Mouse (Mus musculus) adrenal gland, postnatal 14 days (tissue): ENCODE data around the gene Ttc7b. TPM values are rescaled to one million over a fixed set of nuclear protein-coding genes. Genes with fewer than 3 reads are reported as not detected.

Experiments used
- DNase-seq: peaks from one replicate; pipeline ENCODE4 v3.0.0; 2021; ENCODE audit warnings: mixed read lengths
- long read RNA-seq, 2 experiments: library from polyadenylated mRNA; stranded (forward); transcript quantifications; one replicate each; pipeline ENCODE4 v2.0.0; 2021
- total RNA-seq: library from RNA; stranded (reverse); gene quantifications from 2 replicates; pipeline ENCODE4 v1.2.3, GENCODE M21; 2021

Ttc7b gene
- total RNA-seq = 72.5 and 74.6 TPM in 2 replicates
- long read RNA-seq, experiment 1, transcript Ttc7b-201 (20 exons, 3,446 nt) = major isoform, 41 of 65 reads
- long read RNA-seq, experiment 1, partial matches to known transcripts = 16 of 65 reads
- long read RNA-seq, experiment 1, other reads (novel, unspliced or antisense) = 8 of 65 reads
- long read RNA-seq, experiment 2, transcript Ttc7b-201 (20 exons, 3,446 nt) = major isoform, 35 of 52 reads
- long read RNA-seq, experiment 2, partial matches to known transcripts = 9 of 52 reads
- long read RNA-seq, experiment 2, other reads (novel, unspliced or antisense) = 8 of 52 reads

DNA sequence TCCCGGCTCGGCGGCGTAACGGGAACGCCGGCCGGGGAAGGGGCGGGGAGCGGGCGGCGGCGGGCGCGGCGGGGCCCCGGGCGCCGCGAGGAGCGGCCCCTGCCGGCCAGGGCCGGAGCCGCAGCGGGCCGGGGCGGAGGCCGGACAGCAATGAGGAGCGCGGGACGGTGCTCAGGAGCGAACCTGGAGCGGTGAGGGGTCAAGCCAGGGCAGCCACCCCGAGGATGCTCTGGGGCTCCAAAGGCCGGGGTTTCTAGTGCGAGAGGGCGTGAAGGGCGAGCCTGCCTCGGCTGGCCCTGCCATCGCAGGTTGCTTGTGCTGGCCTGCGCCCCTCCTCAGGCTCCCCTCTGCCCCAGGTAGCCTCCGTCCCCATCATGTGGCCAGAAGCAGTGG lies at the start of gene Ttc7b:
Gene Ttc7b (minus strand): TSS at position 33 of the 393 bp plus-strand sequence.
- peak; percentile 81 for DNase-seq

DNA sequence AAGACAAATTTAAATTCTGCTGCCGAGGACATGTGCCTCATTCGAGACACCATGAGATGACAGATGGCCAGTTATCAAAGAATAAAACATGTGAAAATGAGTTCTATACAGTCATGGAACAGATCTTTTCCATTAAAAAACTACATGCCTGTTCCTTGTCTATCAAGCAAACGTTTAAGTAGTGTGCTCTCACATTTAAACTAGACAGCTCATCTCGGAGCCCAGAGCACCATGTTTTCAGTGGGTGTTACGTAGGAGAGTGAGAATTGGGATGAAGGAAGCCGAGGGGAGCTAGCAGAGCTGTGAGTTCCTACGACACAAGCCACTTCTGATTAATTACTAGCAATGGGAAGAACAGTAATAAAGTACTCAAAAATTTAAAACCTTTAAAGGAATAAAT lies 48.2 kb upstream of the Ttc7b start:
- DNase-seq = no peak

DNA sequence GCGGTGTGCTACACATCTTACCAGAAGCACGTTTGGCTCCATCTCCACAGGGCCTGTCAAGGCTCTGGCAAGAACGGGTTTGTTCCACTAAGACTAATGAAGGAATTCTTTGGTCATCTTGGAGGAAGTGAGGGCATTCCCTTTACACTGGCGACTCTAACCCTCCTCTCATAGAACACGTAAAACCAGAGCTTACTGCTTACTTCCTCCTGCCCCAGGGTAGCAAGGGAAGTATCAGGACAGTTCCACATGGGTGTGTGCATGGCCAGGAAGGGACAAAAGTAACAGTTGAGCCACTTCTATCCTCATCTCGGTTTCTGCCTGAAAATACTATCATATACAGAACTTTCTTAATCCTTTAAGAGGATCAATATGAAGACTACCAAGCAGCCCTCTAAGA lies 47.5 kb upstream of the Ttc7b start:
- DNase-seq = no peak

DNA sequence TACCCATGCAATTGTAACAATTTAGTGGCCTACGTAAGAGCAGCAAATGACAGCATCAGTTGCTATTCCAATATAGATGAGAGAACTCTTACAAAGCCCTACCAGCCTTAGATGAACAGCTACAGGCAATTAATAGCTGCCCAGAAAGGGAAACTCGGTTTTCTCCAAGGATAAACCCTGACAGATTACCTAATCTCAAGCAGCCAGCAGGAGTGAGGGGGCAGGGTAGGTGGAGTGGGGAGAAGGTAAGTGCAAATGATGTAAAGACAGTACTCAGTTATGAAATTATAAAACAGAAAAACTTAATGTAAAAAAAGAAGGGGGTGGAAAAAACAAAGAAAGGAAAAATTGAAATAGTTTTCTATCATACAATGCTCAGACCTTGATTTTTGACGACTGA lies 47.0 kb upstream of the Ttc7b start:
- no peak for DNase-seq

DNA sequence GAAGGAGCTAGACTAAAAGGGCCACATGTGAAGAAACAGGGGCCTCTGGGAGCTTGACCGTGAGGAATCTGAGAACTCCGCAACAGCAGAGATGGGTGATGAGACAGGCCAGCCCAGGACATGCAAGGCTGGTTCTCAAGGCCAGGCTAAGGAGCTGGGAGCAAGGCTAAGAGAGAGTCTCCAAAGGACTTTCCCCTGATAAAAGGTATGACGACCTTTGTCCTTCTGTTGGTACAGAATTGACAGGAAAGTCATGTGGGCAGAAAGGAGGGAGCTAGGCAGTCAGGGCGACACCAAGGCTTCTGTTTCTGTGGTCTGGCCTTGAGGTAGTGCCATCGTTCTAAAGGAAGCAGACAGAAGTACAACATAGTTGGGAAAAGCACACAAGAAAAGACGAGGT lies 33.0 kb upstream of the Ttc7b start:
- DNase-seq = no peak

DNA sequence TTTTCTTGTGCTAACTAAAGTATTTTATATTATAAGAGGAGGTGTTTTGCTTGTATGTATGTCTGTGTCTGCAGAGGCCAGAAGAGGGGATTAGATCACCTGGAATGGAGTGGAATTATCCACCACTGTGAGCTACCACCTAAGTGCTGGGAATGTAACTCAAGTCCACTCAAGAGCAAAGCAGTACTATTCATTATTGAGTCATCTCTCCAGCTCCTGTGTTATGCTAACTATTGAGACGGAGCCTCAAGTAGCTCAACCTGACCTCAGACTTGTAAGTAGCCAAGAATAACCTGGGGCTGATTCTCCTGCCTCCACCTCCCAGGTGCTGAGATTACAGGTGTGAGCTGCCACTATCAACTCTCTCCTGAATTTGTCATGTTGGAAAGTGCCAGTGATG lies 31.3 kb upstream of the Ttc7b start:
- no peak for DNase-seq

DNA sequence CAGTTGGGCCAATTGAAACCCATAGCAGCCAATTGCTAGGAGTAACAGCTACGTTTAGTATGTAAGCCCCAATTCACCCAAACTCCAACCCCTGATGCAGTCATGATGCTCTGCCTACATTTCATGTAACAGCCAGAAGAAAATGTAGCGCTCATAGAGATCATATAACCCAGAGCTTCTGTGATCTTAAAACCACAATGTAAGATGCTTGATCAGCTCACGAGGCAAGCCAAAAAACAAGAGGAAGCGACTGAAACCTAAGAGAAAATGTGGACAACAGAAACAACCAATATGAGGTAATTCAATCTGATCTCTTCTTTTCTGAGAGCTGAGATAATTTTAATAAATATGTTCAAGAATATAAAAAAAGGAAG lies 23.6 kb upstream of the Ttc7b start:
- DNase-seq = no peak

DNA sequence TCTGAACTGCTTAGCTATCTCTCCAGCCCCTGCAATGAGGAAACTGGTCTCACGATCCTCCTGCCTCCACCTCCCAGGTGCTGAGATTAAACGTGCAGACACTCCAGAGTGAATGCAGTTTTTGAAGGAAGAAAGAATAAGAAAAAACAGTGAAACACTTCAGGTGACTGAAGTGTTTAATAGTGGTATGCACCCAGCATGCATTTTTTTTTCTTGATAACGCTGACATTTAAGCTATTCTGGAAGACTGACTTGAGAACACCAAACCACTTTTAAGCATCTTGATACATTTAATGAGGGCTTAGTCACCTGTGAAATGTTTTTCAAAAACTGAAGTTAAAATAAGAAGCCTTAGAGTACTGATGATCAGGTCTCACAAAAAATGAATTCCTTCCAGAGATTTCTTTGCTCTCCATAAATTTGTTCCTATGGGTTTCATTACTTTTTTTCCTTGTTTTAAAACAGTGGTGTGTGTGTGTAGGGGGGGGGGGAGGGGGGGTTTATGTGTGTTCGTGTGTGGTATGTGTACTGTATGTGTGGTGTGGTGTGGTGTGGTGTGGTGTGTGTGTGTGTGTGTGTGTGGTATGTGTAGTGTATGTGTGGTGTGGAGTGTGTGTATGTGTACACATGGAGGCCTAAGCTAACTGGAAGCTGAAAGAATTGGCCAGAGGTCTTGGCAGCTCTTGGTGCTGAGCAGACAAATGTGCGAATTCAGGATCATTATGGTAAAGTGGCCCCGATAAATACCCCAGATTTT lies 23.0 kb upstream of the Ttc7b start:
- DNase-seq = no peak

DNA sequence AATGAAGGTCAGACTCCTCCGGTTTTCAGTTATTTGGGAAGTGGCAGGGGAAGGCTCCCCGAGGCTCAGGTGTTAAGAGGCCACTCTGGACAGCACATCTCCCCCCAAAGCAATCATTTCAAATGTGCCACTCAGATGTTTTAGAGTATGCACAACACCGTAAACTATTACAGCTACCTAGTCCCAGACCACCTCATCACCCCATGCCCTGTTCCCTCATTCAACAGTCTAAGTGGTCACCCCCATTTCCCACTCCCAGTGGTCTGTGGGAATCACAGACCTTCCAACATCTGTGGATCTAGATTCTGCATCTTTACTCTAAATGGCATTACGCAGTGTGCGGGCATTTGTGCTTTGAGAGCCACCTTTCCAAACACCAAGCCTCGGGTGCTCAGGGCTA lies 21.9 kb upstream of the Ttc7b start:
- DNase-seq = no peak

DNA sequence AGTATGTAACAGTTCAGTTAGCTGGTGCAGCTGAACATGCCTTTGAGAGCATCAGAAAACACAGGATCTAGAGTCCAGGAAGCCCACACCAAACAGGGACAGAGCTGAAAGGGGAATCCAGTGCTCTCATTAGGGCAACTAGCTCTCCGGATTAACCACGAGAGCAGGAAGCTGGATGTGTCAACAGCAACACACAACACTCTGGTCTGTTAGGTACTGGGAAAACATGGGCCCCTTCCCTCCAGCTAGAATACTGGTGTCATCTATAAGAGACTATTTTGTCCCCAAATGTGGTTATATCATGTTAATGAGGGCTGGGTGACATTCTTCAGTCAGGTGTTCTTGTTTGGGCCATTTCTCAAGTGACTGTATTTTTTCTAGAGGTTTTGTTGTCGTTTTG lies 21.4 kb upstream of the Ttc7b start:
- DNase-seq = no peak

DNA sequence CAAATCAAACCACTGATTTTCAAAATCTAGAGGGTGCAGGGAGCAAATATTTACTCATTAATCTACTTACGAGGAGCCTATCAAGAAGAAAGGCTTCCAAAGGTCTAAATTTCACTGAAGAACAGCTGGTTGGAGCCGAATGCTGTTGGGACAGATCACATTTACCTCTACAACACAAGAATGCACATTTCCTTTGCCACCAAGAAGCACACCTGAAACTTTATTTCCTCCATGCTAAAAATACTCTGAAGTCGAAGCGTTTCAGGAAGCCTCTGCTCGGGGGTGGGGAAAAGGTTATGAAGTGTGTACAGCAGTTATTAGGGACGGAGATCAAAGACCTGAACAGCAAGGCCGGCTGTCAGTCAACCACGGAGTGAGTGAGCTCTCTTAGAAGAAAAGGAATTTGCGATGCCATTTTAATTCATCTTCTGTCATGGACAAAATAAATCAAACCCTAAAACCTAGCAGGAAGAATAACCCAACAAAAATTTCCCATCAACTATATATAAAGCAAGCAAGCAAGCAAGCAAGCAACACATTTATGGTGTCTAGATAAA lies 18.6 kb upstream of the Ttc7b start:
- DNase-seq = no peak

DNA sequence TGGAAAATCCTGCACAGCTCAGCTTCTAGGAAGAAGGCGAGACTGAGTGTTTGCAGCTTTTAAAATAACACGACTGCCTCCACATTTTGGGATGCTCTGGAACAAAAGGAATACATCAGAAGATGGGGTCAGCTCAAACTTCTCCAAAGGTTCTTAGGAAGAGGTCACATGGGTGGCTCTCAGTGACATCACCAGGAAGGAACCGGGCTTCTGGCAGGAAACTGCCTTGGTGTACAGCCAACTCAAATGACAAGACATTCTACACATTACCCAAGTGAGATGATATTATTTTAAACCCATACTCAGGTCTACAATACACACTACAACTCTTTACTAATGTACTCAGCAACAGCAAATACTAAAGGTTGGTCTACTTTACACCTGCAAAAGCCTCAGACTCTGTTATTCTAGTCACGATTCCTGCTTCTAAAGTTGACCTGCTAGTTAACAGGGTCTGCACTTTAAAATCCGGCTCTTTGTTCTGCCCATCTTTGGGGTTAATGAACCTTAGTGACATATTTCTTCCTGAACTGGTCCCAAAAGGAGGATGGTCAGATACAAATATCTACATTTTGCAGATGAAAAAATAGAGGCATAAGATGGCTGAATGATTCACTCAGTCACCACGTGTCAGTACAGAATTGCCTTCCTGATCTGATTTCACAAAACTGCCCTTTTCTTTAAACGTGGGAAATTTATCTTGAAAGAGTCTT lies 18.0 kb upstream of the Ttc7b start:
- DNase-seq = no peak

DNA sequence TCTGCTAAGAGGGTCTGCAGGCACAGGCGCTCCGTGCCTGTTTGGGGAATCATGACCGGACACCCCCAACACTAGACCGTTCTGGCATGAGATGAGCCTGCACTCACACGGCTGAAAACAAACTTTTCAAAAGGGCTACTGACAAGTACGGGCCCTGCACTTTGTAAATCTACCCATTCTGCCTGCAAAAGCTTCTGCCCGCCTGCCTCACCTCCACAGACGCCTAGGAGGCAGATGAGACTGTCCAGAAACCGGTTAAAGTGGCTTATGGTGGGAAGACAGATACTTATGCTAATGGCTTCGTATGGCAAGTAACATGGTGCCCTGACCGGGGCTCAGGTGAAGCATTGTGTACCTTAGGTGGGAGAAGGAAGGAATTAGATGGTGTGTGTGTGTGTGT lies 16.5 kb upstream of the Ttc7b start:
- DNase-seq = no peak

DNA sequence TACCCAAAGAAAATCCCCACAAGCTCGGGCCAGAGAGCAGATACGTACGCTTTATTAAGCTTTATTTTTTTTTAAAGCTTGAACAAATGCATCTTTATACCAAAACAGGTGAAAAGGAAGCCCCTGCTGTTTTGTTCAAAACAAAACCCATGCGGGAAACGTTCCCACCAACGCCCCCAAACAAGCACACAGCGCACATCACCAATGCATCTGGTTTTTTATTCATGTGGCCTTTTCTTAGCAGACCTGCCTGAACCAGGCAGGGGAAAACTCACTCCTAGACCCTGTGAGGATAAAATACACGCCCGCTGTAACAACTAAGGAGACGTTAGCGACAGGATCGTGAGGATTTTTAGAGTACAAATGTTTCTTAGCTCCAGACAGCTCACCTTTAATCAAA lies 14.4 kb upstream of the Ttc7b start:
- DNase-seq = no peak

DNA sequence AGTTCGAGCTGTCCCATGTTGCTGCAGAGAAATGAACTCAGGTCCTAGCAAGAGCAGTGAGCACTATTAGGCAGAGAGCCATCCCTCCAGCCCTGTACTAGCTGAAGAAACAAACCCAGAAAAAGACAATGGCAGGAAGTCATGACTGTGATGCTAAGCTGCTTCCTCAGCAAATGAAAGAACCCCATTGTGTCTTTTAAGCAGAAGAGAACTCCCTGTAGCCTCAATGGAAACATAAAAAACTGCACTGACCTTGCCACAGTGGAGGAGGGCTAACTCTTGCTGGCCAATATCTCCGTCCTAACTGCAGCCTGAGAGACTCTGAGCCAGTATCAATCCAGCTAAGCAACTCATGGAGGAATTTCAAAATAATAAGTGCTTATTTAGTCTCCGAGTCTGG lies 13.4 kb upstream of the Ttc7b start:
- DNase-seq = no peak

DNA sequence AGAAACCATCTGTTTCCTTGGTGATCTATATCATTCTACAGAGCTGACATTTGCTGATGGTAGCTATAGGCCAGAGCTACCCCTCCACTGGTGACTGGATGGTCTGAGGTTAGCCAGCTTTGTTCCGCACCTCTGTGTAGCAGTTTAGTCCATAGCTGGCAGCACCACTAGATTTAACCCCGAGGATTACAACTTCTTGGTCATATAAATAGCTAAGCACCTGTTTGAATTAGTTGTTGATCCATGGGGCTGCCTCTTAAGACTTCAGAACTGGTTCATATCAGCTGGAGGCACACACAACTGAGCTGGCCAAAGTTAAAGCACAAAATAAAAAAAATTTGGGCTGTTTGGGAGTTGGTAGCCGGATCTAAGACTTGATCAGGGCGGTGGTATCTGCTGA lies 12.6 kb upstream of the Ttc7b start:
- no peak for DNase-seq

DNA sequence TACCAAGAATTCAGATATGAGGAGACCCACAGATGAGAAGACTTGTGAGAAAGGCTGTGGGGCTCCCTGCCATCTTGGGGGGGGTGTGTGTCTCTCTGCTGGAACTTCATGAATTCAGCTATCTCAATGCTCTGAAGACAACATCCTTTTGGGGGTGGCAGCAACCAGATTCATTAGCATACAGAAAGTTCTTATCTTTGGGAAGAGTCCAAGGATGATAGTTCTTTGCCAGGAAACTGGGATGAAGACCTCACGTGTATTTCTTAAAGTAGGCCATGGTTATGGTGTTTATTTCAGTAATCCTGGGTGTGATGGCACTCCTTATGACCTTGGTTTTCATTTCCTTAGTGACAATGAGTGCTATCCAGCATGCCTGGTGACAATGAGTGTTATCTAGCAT lies 11.1 kb upstream of the Ttc7b start:
- no peak for DNase-seq

DNA sequence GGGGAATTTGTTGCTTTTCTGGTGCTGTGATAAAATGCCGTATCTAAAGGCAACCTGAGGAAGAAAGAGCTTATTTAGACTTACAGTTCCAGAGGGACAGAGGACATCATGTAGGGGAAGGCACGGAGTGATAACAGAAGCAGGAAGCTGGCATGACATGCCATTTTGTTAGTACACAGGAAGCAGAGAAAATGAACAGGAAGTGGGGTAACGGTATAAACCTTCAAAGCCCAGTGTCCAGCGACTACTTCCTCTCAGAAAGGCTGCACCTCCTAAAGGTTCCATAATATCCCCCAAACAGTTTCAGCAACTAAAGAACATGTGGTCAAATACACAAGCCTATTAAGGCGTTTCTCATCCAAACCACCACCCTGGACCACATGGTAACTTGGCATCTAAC lies 10.2 kb upstream of the Ttc7b start:
- DNase-seq = no peak

DNA sequence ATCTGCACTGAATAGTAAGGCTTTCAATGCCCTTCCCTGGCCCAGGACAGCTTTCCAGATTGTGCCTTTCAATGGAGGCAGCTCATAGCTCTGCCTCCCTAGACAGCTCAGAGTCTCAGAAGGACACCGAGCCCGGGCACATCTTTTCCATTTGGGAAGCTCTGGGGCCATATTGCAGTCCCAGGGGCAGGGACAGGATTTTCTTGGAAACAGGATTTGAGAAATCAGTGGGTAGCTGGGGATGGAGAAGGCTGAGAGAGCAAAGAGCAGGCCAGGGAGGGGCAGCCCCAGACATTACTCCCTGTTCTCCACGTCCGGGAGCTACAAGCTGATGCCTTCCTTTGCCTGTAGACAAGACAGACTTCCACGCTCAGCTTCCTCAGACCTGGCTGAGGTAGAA lies 9.0 kb upstream of the Ttc7b start:
- no peak for DNase-seq

DNA sequence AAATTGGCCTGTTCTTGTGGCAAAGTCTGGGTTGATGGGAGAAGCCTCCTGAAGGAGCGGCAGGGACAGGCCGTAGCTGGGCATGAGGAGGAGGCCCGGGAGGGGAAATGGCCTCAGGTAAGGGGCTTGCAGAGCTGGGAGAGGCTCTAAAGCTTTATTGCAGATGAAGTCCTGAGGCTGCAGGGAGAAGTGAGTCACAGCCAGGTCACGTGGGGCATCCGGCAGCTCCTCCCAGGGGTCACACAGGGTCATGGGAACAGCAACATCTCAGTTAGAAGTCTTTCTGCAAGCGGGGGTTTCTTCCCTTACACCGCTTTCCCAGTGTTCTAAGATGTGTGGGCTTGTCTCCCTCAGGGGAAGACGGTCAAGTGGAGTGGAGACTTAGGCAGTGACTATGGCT lies 8.5 kb upstream of the Ttc7b start:
- peak; percentile 87 for DNase-seq

DNA sequence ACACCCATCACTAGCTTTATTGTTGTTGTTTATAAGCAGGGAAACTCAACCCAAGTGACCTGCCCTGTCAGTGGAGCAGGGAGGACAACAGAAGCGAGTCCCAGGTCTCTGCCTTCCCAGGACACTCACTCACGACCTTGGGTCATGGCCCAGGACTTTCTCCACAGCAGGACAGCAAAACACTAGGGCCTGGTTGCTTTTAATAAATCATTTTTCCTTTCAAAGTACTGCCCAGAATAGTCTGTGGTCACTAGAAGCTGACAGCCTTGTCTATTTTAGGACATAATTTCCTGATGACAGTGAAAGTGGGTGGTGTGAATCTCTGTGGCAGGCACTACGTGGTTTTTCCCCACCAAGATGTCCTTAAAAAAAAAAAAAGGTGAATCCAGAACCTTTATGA lies 7.6 kb upstream of the Ttc7b start:
- DNase-seq = peak; percentile 62

DNA sequence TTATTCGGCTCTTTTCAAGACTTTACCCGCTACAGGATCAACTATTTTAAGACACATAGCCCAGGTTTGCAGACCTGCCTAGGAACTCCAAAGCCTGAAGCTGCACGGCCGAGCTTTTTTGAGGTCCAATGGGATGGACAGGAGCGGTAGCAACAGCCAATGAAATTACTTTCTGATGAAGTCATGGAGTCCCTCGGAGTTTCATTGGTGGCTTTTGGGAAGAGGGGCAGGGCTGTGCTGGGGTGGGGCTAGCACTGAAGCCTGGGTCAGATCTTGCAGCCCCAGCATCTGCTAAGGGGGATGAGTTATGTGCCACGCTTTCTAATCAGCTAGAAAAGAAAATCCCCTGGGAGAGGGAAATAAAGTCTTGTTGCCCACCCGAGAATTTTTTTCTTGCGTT lies 7.1 kb upstream of the Ttc7b start:
- DNase-seq = peak; percentile 85

DNA sequence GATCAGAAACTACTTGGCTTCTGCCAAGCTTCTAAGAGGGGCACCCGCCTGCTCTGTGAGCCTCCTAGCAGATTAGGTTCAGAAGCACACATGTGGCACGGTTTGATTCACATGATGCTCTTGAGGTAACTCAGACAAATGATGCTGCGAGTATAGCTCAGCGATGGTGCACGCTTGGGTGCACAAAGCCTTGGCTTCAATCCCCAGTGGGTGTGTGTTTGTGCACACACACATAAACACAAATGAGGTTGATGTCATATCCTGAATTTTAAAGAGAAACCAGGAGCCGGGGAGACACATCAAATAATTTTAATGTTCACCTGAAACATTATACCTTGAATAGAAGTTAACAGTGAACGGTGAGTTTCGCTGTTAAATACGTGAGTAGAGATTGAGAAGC lies 6.6 kb upstream of the Ttc7b start:
- DNase-seq = no peak
